Mouse (Mus musculus) heart, embryonic 12.5 days (tissue): ENCODE measurements around the gene Cep57l1. TPM values are rescaled to one million over a fixed set of nuclear protein-coding genes. Genes with fewer than 3 reads are reported as not detected.

Experiments
- ATAC-seq: fragments of 200-750 bp; cut with Nextera tagmentation; 2 replicates; pipeline ENCODE4 v1.8.0; 2017; ENCODE audit warnings: moderate TSS enrichment, moderate library complexity; ENCODE audit not compliant: insufficient number of reproducible peaks, low FRiP score
- H3K27ac ChIP-seq: fragments of 300-500 bp; sonication (generic); 2 replicates; pipeline ENCODE4 v1.5.1; 2016; ENCODE audit warnings: mild to moderate bottlenecking, moderate library complexity; ENCODE audit not compliant: poor library complexity, severe bottlenecking
- H3K27me3 ChIP-seq: fragments of 300-500 bp; sonication (generic); replicated peaks from 2 replicates; pipeline ENCODE4 v1.6.1; 2016; ENCODE audit warnings: mild to moderate bottlenecking, moderate library complexity
- H3K36me3 ChIP-seq: fragments of 300-500 bp; sonication (generic); 2 replicates; pipeline ENCODE4 v1.6.1; 2016; ENCODE audit warnings: mild to moderate bottlenecking, moderate library complexity
- H3K4me1 ChIP-seq: fragments of 300-500 bp; sonication (generic); replicated peaks from 2 replicates; pipeline ENCODE4 v1.6.1; 2016; ENCODE audit warnings: mild to moderate bottlenecking
- H3K4me2 ChIP-seq: fragments of 300-500 bp; sonication (generic); 2 replicates; pipeline ENCODE4 v1.6.1; 2016; ENCODE audit warnings: mild to moderate bottlenecking, moderate library complexity
- H3K4me3 ChIP-seq: fragments of 300-500 bp; sonication (generic); 2 replicates; pipeline ENCODE4 v1.5.1; 2016; ENCODE audit warnings: mild to moderate bottlenecking
- H3K9ac ChIP-seq: fragments of 300-500 bp; sonication (generic); 2 replicates; pipeline ENCODE4 v1.6.1; 2016; ENCODE audit warnings: mild to moderate bottlenecking, moderate library complexity
- H3K9me3 ChIP-seq: fragments of 300-500 bp; sonication (generic); replicated peaks from 2 replicates; pipeline ENCODE4 v1.6.1; 2016; ENCODE audit warnings: mild to moderate bottlenecking, moderate library complexity
- WGBS: fragments of 180-500 bp; shearing (Covaris S2); methylation state at CpG from one replicate; pipeline ENCODE4 v1.1.7; 2016; 5-methylcytosine and 5-hydroxymethylcytosine counted together
- polyA plus RNA-seq: library from polyadenylated mRNA; unstranded; fragments of >200 nt; fragmentation: Nextera tagmentation; extraction: Ambion mirVana; gene quantifications from 2 replicates; pipeline ENCODE4 v1.2.1, GENCODE M21; 2016

Gene Cep57l1
- polyA plus RNA-seq, 1 experiment from 2014 or later = 21.8 TPM

- WGBS = 87% methylated on average over 8 of the region's 8 CpGs
- H3K9me3 ChIP-seq = no peaks in the 10 kb centered on the region
- H3K27me3 ChIP-seq = no peaks in the 10 kb centered on the region
- H3K36me3 ChIP-seq = no peaks in the 10 kb centered on the region; the same call in 1 of the 2 replicates
- H3K9ac ChIP-seq = no peak overlapping the region
- H3K27ac ChIP-seq = no peak overlapping the region
- no peak overlapping the region for H3K4me2 ChIP-seq
- ATAC-seq = no peak
- no peak overlapping the region for H3K4me3 ChIP-seq
- H3K4me1 ChIP-seq = no peaks in the 10 kb centered on the region
Measured at GRCm38 (mm10) chr10:41710773-41711172, 98.9 kb downstream of the Cep57l1 start.

GRCm38 (mm10) chr10:41709341-41709740, 100.3 kb downstream of the Cep57l1 start:
- Histone ChIP-seq H3K4me1 (no peaks in the 10 kb centered on the region), H3K9me3 (no peaks in the 10 kb centered on the region), H3K27ac (no peak overlapping the region), H3K36me3 (no peaks in the 10 kb centered on the region), H3K27me3 (no peaks in the 10 kb centered on the region), H3K4me2 (no peak overlapping the region), H3K4me3 (no peak overlapping the region), H3K9ac (no peak overlapping the region)
- ATAC-seq = no peak
- 86% methylated on average over 8 of the region's 8 CpGs for WGBS

GRCm38 (mm10) chr10:41699669-41700068, 110.0 kb downstream of the Cep57l1 start:
- WGBS = 86% methylated on average over 5 of the region's 5 CpGs

GRCm38 (mm10) chr10:41697040-41697439, 112.6 kb downstream of the Cep57l1 start:
- 75% methylated on average over 11 of the region's 11 CpGs for WGBS
- Histone ChIP-seq H3K4me3 (no peak overlapping the region), H3K4me1 (no peaks in the 10 kb centered on the region), H3K36me3 (no peaks in the 10 kb centered on the region), H3K27me3 (no peaks in the 10 kb centered on the region), H3K27ac (no peak overlapping the region), H3K4me2 (no peak overlapping the region), H3K9me3 (no peaks in the 10 kb centered on the region), H3K9ac (no peak overlapping the region)
- ATAC-seq = no peak

More at GRCm38 (mm10) chr10:41699669-41700068, 110.0 kb downstream of the Cep57l1 start:
- no peaks in the 10 kb centered on the region for H3K4me1 ChIP-seq
- no peaks in the 10 kb centered on the region for H3K27me3 ChIP-seq
- no peak overlapping the region for H3K4me3 ChIP-seq
- no peak overlapping the region for H3K9ac ChIP-seq
- no peaks in the 10 kb centered on the region for H3K9me3 ChIP-seq
- H3K27ac ChIP-seq = no peak overlapping the region
- H3K36me3 ChIP-seq = no peaks in the 10 kb centered on the region
- ATAC-seq = no peak
- H3K4me2 ChIP-seq = no peak overlapping the region

GRCm38 (mm10) chr10:41690978-41691377, 118.7 kb downstream of the Cep57l1 start:
- H3K4me1 ChIP-seq = peaks cover 4% of the 10 kb centered on the region; the same call in 1 of the 2 replicates
- no peak for ATAC-seq
- no peaks in the 10 kb centered on the region for H3K36me3 ChIP-seq
- peaks cover 3% of the 10 kb centered on the region; the same call in 1 of the 2 replicates for H3K27me3 ChIP-seq
- H3K4me3 ChIP-seq = no peak overlapping the region
- H3K4me2 ChIP-seq = no peak overlapping the region
- no peak overlapping the region for H3K27ac ChIP-seq
- H3K9me3 ChIP-seq = 0 out of 2 replicates have a peak, but pooled peaks cover 6% of the 10 kb centered on the region
- no peak overlapping the region for H3K9ac ChIP-seq
- 54% methylated on average over 4 of the region's 4 CpGs for WGBS

- no peaks in the 10 kb centered on the region for H3K36me3 ChIP-seq
- ATAC-seq = no peak; the same call in 1 of the 2 replicates
- H3K4me1 ChIP-seq = peaks cover 4% of the 10 kb centered on the region; the same call in 1 of the 2 replicates
- H3K4me3 ChIP-seq = peak overlapping the region; percentile 50
- H3K4me2 ChIP-seq = peak overlapping the region; percentile 76
- 0 out of 2 replicates have a peak, but pooled peaks cover 6% of the 10 kb centered on the region for H3K9me3 ChIP-seq
- 22% methylated on average over 24 of the region's 24 CpGs for WGBS
- peak overlapping the region; percentile 61 for H3K9ac ChIP-seq
- H3K27ac ChIP-seq = no peak overlapping the region
- H3K27me3 ChIP-seq = peaks cover 4% of the 10 kb centered on the region; the same call in 1 of the 2 replicates
Measured at GRCm38 (mm10) chr10:41689941-41690887, 119.5 kb downstream of the Cep57l1 start.

GRCm38 (mm10) chr10:41684548-41684996, 125.1 kb downstream of the Cep57l1 start:
- no peak for ATAC-seq
- Histone ChIP-seq H3K4me2 (peak overlapping the region; percentile 61), H3K4me3 (peak overlapping the region; percentile 24), H3K9me3 (0 out of 2 replicates have a peak, but pooled peaks cover 6% of the 10 kb centered on the region), H3K9ac (peak overlapping the region; percentile 13; the same call in 1 of the 2 replicates), H3K36me3 (no peaks in the 10 kb centered on the region), H3K27ac (no peak overlapping the region), H3K27me3 (peaks cover 4% of the 10 kb centered on the region; the same call in 1 of the 2 replicates), H3K4me1 (no peaks in the 10 kb centered on the region)
- 2% methylated on average over 21 of the region's 21 CpGs for WGBS

GRCm38 (mm10) chr10:41682546-41683393, 126.9 kb downstream of the Cep57l1 start:
- H3K4me2 ChIP-seq = no peak overlapping the region
- WGBS = 41% methylated on average over 16 of the region's 16 CpGs
- H3K36me3 ChIP-seq = no peaks in the 10 kb centered on the region
- ATAC-seq = no peak
- H3K4me1 ChIP-seq = peaks cover 8% of the 10 kb centered on the region; the same call in 1 of the 2 replicates
- no peak overlapping the region for H3K9ac ChIP-seq
- no peak overlapping the region for H3K4me3 ChIP-seq
- H3K27me3 ChIP-seq = peaks cover 4% of the 10 kb centered on the region; the same call in 1 of the 2 replicates
- H3K9me3 ChIP-seq = 0 out of 2 replicates have a peak, but pooled peaks cover 4% of the 10 kb centered on the region
- H3K27ac ChIP-seq = no peak overlapping the region

GRCm38 (mm10) chr10:41678746-41679360, 130.8 kb downstream of the Cep57l1 start:
- Histone ChIP-seq H3K27ac (no peak overlapping the region), H3K4me1 (peaks cover 8% of the 10 kb centered on the region; the same call in 1 of the 2 replicates), H3K9me3 (no peaks in the 10 kb centered on the region), H3K4me2 (peak overlapping the region; percentile 58), H3K27me3 (no peaks in the 10 kb centered on the region), H3K4me3 (0 out of 2 replicates have a peak overlapping the region, but pooled peaks have one; percentile 6), H3K9ac (no peak overlapping the region), H3K36me3 (no peaks in the 10 kb centered on the region)
- no peak for ATAC-seq
- WGBS = 27% methylated on average over 18 of the region's 18 CpGs

GRCm38 (mm10) chr10:41677396-41677795, 132.3 kb downstream of the Cep57l1 start:
- no peak overlapping the region for H3K4me3 ChIP-seq
- H3K4me1 ChIP-seq = peaks cover 8% of the 10 kb centered on the region; the same call in 1 of the 2 replicates
- H3K9me3 ChIP-seq = no peaks in the 10 kb centered on the region
- H3K4me2 ChIP-seq = no peak overlapping the region
- no peaks in the 10 kb centered on the region for H3K27me3 ChIP-seq
- no peak overlapping the region for H3K9ac ChIP-seq
- H3K36me3 ChIP-seq = no peaks in the 10 kb centered on the region
- H3K27ac ChIP-seq = no peak overlapping the region
- no peak for ATAC-seq
- WGBS = 56% methylated on average over 8 of the region's 8 CpGs
